Mouse (Mus musculus): Measurements from ENCODE around the gene Nlk.
"Not testable (repeated sequence)": the region's sequence is repeated elsewhere in the genome, so short reads cannot be mapped to it uniquely, and the experiment has no call there.

The Nlk gene

DNA sequence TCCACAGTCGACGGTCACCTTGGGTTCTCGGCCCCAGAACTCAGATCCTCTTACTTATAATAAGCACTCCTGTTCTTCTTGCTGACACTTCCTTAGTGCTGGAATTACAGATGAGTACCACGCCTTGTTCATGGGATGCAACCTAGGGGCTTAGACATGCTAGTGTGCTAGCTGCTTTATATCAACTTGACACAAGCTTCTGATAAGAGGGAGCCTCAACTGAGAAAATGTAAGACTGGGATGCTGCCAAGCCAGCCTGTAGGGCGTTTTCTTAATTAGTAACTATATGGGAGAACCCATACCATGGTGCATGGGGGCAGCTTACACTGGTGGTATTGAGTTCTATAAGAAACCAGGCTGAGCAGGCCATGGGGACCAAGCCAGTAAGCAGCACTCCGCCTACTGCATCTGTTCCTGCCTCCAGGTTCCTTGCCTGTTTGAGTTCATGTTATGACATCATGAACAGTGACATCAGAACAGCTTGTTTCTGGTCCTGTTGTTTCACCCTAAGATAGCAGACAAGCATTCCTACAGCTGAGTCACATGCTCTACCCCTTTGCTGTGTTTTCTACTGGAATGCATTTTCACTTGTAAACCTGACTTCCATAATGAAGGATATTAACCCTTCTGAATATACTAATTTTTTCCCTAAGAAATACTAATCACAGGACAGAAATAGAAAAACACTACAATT, 102.8 kb downstream of the Nlk start:
- no peak for DNase-seq

- DNase-seq = not testable (repeated sequence)
These were observed 109.5 kb downstream of the Nlk start for GRCm38 (mm10) chr11:78587677-78588076.

- no peak for DNase-seq
These were observed 111.1 kb downstream of the Nlk start for GRCm38 (mm10) chr11:78586099-78586498.

DNA sequence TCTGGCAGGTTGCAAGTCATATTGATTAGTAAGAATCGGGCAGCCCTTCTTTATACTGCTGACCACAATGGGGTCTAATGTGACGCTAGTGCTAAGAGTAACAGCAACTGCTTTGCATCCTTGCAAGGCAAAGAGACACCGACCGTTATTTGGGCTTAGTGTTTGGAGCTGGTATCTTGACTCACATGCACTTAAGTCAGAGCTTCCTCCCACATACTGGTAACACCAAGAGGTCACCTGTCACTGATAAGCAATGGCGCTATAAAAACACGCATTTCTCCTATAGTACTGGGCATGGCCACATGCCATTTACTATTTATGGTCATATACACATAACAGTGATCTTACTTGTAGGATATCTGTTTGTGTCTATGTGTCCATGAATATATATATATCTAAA, 114.3 kb downstream of the Nlk start:
- DNase-seq = no peak

GRCm38 (mm10) chr11:78574975-78575374, 122.2 kb downstream of the Nlk start:
- no peak for DNase-seq

GRCm38 (mm10) chr11:78574536-78574935, 122.6 kb downstream of the Nlk start:
- DNase-seq = no peak

DNA sequence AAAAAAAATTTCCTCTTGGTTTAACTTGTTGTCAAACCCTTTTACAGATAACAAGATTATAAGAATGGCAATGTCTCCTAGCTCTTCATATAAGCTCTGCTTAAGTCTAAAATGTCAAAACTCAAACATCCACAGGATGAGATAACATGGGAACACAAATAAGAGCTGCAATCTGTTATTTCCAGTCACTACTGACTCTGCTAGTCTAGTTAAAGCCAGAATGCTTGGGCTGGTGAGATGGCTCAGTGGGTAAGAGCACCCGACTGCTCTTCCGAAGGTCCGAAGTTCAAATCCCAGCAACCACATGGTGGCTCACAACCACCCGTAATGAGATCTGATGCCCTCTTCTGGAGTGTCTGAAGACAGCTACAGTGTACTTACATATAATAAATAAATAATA, 123.1 kb downstream of the Nlk start:
- DNase-seq = not testable (repeated sequence)

DNA sequence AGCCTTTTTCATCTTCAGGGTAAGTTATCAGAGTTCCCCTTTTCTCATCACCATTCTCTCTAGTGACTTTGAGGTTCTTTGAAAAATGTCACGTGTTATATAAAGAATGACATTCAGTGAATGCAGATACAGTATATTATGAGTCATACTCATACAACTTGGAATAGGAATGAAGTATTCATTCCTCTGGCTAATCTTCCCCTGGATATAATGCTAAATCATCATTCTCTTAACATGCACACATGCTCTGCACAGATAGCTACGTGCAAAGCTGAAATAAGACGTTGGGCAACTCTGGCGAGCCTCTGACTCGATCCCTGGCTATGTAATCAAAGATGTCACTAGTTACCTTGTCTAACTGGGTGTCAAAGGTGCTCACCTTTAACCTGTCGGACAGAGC, 125.3 kb downstream of the Nlk start:
- DNase-seq = no peak

DNA sequence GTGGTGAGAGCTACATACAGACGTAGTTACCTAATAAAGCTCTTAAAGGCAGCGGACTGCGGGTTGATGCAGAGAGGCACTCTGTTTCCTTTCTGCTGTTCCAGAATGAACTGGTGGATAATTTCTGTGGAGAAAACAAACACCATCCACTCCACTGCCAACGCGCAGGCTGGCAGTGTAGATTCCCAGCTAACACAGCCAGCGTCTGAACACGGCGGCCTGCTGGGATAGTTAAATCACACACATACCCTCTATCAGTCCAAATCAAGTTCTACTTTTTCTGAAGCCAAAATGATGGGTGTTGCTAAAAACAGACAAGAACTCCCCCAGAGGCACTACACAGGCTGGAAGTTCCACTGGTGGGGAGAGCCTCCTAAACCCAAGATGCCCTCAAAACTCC, 125.7 kb downstream of the Nlk start:
- DNase-seq = no peak

DNA sequence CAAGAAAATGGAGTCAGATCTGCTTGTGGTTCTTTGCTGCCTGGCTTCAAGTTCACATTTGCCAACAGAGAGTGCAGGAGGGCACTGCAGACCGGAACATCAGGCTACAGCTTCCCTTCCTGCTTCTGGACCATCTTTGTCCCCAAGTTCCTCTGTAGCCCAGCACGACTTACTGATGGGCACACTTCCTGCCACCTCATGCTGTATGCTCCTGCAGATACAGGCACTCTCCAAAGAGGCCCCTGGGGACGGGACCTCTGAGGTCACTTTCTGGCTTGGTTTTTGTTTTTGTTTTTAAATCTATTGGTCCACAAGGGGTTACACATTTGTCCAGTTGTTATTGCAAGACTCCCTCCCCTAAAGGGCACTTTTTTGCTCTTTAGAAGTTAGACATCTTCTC, 127.4 kb downstream of the Nlk start:
- DNase-seq = no peak

- no peak for DNase-seq
These were observed 128.3 kb downstream of the Nlk start for GRCm38 (mm10) chr11:78568827-78569226.

GRCm38 (mm10) chr11:78567614-78568013, 129.6 kb downstream of the Nlk start:
- no peak for DNase-seq

DNA sequence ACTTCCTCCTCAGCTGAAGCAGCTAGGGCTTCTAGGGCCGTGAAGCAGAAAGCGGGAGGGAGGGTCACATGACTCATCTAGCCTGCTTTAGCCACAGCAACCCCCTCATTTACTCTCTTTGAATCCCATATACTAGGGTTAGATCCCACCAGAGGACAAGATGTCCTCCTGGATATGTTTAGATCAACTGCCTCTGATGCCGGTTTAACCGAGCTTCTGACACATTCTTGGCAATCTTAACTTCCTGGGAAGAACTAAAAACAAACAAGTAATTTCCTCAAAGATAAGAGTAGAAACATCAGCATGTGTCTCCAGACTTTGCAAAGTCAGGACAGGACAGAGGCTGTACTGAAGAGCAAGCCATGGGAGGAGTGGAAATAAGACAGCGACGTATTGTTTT, 130.4 kb downstream of the Nlk start:
- peak; percentile 51 for DNase-seq

GRCm38 (mm10) chr11:78560447-78560846, 136.7 kb downstream of the Nlk start:
- peak; percentile 89 for DNase-seq

- no peak for DNase-seq
These were observed 139.9 kb downstream of the Nlk start for GRCm38 (mm10) chr11:78557241-78557640.

GRCm38 (mm10) chr11:78556070-78556469, 141.1 kb downstream of the Nlk start:
- DNase-seq = no peak

GRCm38 (mm10) chr11:78555623-78556022, 141.6 kb downstream of the Nlk start:
- no peak for DNase-seq

DNA sequence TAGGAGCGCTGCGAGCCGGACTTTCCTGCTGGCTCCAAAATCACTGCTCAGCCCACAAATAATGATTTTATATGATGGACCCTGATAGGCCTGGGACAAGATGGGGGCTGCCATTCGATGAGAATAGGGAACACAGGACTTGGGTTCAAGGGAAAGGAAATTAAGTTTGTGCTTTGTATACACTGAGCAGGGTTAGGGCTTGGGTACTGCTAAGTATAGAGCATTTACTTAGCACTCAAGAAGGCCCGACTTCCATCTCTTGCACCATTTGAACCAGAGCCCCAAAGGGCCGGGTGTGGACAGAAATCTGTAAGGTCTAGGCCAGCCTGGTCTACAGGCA, 146.1 kb downstream of the Nlk start:
- no peak for DNase-seq

DNA sequence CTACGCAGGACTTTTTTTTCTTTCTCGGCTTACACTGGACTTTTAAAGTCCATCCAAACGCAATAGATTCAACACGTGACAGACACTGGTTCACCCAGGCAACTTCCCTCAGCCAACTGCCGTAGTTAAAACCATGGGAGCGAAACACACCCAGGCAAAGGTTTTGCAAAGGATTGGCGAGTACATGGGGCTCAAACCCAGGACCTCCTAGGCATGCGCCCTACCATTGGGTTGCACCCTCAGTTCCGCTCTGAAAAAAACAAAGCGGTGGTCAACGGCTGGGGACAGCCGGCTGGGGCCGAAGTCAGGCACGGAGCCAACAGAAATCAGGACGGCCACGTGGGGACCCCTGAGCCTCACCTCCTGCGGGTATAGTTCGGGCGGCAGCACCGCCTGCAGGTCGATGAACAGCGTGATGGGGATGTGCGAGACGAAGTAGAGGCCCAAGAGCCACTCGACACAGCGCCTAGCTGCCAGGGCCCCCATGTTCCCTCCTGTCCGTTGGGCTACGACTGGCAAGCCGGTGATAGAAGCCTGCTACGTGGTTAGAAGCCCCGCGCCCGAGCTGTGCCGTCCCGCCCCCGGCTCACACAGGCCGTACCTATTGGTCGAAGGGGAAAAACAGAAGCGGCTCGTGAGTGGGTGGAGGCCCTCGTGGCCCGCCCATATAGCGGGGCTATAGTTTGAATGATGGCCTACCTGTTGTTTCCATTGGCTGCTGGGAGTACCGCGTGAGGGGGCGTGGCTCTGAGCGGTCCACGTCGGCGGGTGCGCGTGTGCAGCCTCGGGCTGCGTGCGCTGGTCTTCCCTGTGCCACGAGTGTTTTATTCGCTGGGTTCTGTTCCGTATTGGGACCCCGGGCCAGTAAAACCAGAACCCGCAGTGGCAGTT, 146.8 kb downstream of the Nlk start, which contains the start of gene Tmem97:
Tmem97 (minus strand) TSS at position 610 of the 891 bp plus-strand sequence.
- DNase-seq = peak; percentile 95

DNA sequence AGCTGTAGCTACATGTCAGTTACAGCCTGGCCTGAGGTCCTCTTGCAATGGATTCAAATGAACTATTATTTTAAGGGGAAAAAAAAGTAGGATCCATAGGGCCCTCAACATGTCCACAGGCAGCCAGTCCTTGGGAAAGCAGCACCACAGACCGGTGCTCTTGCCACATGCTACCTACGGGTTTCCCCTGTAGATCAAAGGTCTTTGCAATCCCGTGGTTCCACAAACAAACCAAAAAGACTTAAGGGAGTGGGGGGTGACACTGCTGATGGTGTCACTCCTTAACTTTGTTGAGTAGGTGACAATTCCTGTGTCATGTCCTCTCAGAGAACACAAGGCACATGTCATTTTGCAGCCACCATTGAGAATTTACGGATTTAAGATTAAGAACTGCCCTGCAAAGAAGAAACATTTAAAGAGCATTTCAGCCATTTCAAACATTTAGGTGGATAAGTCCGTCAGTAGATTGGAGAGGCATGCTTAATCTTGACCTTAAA, 147.6 kb downstream of the Nlk start:
- no peak for DNase-seq

- no peak for DNase-seq
These were observed 149.3 kb downstream of the Nlk start for GRCm38 (mm10) chr11:78547718-78548460.

- no peak for DNase-seq
These were observed 152.0 kb downstream of the Nlk start for GRCm38 (mm10) chr11:78545181-78545580.

DNA sequence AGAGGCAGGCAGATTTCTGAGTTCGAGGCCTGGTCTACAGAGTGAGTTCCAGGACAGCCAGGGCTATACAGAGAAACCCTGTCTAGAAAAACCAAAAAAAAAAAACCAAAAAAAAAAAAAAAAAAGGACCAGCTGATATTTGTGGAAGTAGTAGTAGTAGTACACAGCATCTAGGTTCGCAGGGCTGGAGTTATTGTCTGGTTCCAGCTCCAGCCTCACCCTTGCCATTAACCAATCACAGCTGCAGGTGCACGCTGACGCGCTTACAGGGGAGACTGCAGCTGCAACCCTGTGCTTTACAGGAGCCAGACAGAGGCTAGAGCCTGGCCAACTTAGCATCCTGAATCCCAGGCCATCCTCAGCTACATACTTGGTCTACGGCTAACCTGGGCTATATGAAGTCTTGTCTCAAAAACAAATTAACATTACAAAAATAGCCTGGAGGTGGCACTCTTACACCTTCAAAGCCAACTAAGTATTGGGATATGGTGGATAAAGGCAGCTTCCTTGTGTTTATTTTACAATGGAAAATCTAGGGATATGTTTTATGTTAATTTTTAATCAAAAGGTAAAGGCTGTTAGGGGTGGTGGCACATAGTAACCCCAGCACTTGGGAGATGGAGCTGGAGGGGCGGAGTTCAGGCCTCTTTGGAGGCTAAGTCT, 152.6 kb downstream of the Nlk start:
- no peak for DNase-seq
